ENCODE assay signal across 9 mouse cellular contexts in the genomic region with DNA sequence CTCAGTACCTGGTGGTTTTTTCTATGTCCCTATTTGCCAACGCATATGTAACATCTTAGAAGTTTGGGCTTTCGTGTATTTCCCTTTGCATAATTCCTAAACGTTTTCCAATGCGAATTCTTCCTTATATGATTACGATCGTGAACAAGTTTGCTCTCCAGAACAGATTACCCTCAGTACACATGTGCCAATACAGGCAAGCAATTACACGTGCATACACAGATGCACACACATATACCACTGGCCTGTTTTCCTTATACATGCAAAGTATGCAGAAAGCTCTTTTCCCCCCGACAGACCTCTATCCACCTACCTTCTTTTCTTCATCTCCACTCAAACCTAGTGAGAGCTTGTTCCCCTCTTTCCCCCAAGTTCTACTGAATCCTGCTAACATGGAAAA.
"Had no signal": no experiment of that assay in that cellular context is flagged by ENCODE, and none has a peak within 500 bp of the region (broad histone marks: within the 10 kb centered on the region; RNA-seq: fewer than 3 reads in every experiment).

No protein-coding gene starts in this region.

- H3K9me3 ChIP-seq: limb, embryonic 15.5 days; stomach, embryonic 15.5 days had no signal

- H3K27ac ChIP-seq: layer of hippocampus, adult 2 months; limb, embryonic 12.5 days; limb, embryonic 15.5 days; liver, embryonic 14.5 days; macrophage; stomach, embryonic 15.5 days had no signal

- H3K4me1 ChIP-seq: limb, embryonic 12.5 days; limb, embryonic 15.5 days; stomach, embryonic 15.5 days had no signal

- H3K27me3 ChIP-seq: limb, embryonic 12.5 days; limb, embryonic 15.5 days; stomach, embryonic 15.5 days had no signal

- H3K4me2 ChIP-seq: limb, embryonic 12.5 days; limb, embryonic 15.5 days; liver, embryonic 11.5 days; lung, embryonic 14.5 days; stomach, embryonic 15.5 days had no signal

- H3K9ac ChIP-seq: limb, embryonic 12.5 days; limb, embryonic 15.5 days; liver, embryonic 14.5 days; liver, postnatal 0 days; lung, embryonic 14.5 days; stomach, embryonic 15.5 days had no signal

- H3K4me3 ChIP-seq: layer of hippocampus, adult 2 months; limb, embryonic 12.5 days; limb, embryonic 15.5 days; stomach, embryonic 15.5 days had no signal

- H3K36me3 ChIP-seq: limb, embryonic 12.5 days; limb, embryonic 15.5 days; stomach, embryonic 15.5 days had no signal
